Mouse (Mus musculus) lung, adult 2 months (tissue): ENCODE data around the gene Szrd1.

Experiments
- CTCF ChIP-seq: fragments of 200-500 bp; IDR thresholded peaks from 2 replicates; pipeline ENCODE4 v1.5.1; 2011; ENCODE audit warnings: mild to moderate bottlenecking, low read length, control low read depth; ENCODE audit not compliant: insufficient read depth
- POLR2A ChIP-seq: fragments of 200-500 bp; IDR thresholded peaks from 2 replicates; pipeline ENCODE4 v1.6.1; 2011; ENCODE audit warnings: low read depth, mild to moderate bottlenecking, control low read depth, low read length, borderline replicate concordance; ENCODE audit errors: extremely low read depth

DNA sequence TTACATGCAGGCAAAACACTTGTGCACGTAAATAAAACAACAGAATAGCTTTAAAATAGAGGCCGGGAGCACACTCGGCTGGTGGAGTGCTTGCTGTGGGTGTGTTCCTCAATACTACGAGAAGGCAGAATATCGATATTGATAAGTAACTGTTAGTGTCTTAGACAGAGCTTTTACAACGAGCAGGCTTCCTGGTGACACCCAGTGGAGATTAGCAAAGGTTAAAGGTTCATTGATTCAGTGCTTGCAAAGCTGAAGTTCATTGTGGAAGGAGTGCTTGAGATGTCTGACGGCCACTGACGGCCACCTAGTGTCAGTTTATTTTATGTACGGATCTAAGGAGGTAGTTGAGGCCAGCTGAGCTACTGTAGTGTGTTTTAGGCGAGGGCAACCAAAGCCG lies 19.5 kb upstream of the Szrd1 start:
- no peak for TF ChIP-seq CTCF
- no peak for TF ChIP-seq POLR2A
